Mouse (Mus musculus) heart, adult 10 weeks (tissue): Measurements from ENCODE around the gene Phgdh. TPM values are rescaled to one million over a fixed set of nuclear protein-coding genes. Genes with fewer than 3 reads are reported as not detected.

ENCODE experiments used
- polyA plus RNA-seq: library from polyadenylated mRNA; stranded (reverse); fragments of 350-450 nt; fragmentation: Illumina TruSeq; extraction: RNeasy Lipid Tissue Mini Kit (QIAGEN cat#74804); gene quantifications from one replicate; pipeline ENCODE4 v1.2.3, GENCODE M21; 2014; ENCODE audit warnings: low read depth, low replicate concordance

The Phgdh gene
- polyA plus RNA-seq = 2.9 TPM

DNA sequence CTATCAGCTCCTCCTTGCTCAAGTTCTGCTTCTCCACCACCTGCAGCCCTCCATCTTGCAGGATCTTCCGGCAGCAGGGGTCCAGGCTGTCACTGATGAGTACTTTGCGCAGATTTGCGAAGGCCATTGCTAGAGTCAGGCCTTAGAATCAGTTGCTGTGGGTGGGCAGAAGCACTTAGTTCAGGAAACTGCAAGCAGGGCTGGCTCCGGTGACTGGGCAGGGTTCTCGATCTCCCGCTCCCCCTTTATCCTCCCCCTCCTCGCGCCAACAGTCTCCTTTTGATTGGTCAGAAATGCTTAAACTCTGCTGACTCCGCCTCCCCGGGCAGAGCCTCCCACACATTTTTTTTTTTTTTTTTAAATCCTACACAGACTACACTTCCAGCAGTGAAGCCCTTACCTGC lies at the start of gene Phgdh:
Gene Phgdh, minus strand, starts transcription at position 285 of the 404 bp plus-strand sequence.

DNA sequence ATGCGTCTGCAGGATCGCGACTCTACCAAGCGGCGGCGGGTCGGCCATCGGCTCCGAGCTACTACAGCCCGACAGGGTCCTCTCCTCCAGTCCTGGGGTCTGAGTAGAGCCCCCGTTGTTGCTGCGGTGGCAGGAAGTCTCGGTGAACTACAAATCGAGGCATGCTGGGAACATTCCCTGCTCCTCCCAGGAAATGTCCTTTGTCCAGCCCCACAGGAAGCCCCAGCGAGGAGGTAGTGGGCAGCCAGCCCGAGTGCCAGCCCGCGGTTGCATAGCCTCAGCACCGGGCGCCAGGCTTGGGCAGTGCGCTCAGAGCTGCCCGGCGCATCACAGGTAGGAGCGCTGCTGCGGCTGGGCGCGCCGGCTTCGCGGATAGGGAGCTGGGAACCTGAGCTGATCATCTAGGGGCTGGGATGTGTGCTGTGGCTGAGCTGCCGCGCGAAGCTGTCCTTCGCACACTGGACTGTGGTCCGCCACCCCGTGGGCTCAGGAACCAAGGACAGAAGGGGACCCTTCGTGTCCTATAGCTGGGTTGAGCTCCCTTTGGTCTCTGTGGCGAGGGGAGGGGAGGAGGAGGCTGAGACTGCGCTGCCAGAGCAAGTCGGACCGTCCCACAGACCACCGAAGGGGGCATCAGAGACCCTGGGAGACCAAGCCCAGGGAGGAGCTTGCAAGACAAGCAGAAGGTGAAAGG lies 42.6 kb upstream of the Phgdh start, which contains the start of gene Zfp697:
Gene Zfp697, plus strand, starts transcription at position 216 of the 694 bp plus-strand sequence.

GRCm38 (mm10) chr3:98280204-98280932 lies 59.4 kb downstream of the Phgdh start, which contains the start of gene Hmgcs2:
Hmgcs2 (plus strand) TSS chr3:98280435.

Other genes with a start within 250 kb of the Phgdh start
- not detected for gene Adam30, start 179.4 kb downstream of the Phgdh start, polyA plus RNA-seq
- gene Reg4, start 117.8 kb downstream of the Phgdh start, polyA plus RNA-seq = not detected
- 15.2 TPM for gene Hmgcs2, start 59.6 kb downstream of the Phgdh start, polyA plus RNA-seq
- 10.0 TPM for gene Zfp697, start 42.5 kb upstream of the Phgdh start, polyA plus RNA-seq
- not detected for gene Gm4450, start 117.1 kb upstream of the Phgdh start, polyA plus RNA-seq
- gene Hsd3b4, start 170.5 kb upstream of the Phgdh start, polyA plus RNA-seq = not detected
- gene Gm10681, start 248.8 kb upstream of the Phgdh start, polyA plus RNA-seq = not detected